Mouse (Mus musculus): ENCODE results near the gene Dgkz.
A peak's percentile ranks its signal among the peaks of the same experiment; 100 is the strongest.

Gene Dgkz

GRCm38 (mm10) chr2:91961901-91962761 lies 13.5 kb downstream of the Dgkz start:
- DNase-seq (ENCODE audit: low spot score in 2 of 2) = peak in 1 of 2 experiments; percentile 32

DNA sequence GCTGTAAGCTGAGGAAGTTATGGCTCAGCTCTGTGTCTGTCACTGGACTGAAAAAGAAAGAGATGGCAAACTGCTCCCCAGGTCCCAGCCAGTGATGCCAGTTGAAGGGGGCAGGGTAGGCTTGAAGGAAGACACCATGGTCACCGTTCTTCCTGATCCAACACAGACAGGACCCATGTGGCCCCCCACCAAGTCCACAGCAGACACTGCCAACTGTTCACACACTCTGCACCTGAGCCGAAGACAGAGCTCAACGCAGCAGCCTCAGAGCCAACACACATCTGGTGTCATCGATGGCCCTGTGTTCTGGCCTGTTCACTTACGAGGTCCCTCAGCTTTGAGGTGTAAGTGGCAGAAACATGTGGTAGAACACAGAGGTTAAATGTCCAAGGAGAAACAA lies 15.2 kb downstream of the Dgkz start:
- no peak for DNase-seq (ENCODE audit: low spot score in 2 of 2)

DNA sequence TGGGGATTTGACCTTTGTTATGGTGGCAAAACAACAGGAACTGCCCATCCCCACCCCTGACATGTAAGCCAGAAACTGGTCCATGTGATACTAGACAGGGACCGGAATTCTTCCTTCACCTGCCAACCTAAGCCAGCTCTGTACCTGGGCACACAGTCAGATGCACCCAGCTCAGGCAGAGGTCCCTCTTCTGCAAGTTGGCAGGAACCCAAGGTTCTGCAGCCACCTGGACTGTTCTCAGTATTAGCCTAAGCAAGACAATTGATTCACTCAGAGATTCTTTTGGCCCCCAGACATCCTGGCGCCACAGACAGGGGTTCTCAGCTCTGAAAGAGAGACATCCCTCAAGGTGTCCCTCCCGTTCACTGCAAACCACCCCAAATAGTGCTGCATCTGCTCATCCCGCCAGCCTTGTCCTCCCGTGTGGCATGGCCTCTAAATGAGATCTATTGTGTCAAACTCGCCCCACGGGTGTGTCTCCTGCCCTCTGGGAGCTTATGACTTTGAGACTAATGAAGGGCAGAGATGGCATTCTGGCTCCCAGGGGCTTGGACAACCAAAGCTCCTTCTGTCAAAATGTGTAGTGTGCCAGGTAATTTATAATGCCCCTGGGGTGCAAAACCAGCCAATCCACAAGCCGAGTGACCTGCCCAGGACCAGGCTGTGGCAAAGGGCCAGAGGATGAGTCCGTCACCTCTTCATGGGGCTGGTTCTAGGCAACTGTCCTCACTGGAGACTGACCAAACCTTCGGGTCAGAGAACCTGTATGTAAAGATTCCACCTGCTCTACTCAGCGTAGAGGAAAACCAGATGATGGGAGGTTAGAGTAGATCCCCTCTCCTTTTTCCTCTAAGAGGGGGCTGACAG lies 15.9 kb downstream of the Dgkz start:
- DNase-seq (ENCODE audit: low spot score in 2 of 2) = no peak

GRCm38 (mm10) chr2:91958701-91959457 lies 16.8 kb downstream of the Dgkz start:
- peak in 1 of 2 experiments; percentile 54 for DNase-seq (ENCODE audit: low spot score in 2 of 2)

DNA sequence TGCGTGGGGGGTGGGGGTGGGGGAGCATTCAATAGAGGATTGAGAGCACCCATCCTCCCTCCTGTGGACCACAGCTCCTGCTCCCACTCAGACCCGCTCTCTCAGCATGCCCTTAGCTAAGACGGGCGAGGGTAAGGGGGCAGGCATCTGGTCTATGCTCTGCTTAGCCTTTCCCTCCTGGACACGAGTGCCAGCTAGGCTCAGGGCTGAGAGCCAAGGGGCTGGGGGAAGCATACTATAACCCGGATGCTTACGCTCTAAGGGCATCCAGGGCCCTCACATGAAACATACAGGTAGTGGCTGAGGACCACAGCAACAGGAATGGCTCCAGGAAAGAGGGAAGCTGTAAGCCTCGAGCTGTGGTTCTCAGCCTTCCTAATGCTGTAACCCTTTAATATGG lies 17.6 kb downstream of the Dgkz start:
- no peak for DNase-seq (ENCODE audit: low spot score in 2 of 2)

DNA sequence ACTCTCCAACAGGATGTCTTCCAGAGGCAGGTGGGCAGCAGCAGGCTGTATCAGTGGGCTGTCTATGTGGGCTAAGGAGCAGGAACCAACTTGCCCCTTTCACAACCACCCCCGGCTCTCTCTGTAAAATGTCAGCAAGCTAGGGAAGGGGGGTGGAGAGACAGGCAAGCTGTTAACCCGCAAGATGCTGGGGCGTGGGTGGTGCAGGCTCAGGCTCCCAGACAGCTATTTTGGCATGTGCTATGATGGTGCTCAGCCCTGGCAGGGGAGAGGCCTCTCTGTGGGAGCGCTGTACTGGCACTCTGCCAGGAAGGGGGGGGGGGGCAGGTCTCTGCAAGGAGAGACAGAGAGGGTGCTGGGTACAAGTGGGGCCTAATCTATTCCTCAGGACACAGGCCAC lies 18.6 kb downstream of the Dgkz start:
- DNase-seq (ENCODE audit: low spot score in 2 of 2) = peak in 1 of 2 experiments; percentile 28

DNA sequence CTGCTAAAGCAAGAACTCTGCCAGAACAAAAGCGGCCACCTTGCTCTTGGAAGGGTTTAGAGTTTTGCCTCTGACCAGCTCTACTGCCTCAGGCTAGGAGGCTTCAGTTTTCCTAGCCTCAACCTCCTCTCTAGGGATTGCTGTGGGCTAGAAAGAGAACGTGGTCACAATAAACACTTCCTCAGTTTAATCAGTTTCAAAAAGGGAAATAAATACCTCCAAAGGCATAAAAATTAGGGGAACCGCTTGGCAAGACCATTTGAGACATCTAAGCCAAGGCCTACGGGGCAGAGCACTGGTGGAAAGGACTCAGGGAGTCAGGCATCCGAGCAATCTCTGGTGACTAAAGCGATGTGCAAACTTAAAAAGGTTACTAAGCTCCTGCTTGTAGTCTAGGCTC lies 19.8 kb downstream of the Dgkz start:
- DNase-seq (ENCODE audit: low spot score in 2 of 2) = no peak

DNA sequence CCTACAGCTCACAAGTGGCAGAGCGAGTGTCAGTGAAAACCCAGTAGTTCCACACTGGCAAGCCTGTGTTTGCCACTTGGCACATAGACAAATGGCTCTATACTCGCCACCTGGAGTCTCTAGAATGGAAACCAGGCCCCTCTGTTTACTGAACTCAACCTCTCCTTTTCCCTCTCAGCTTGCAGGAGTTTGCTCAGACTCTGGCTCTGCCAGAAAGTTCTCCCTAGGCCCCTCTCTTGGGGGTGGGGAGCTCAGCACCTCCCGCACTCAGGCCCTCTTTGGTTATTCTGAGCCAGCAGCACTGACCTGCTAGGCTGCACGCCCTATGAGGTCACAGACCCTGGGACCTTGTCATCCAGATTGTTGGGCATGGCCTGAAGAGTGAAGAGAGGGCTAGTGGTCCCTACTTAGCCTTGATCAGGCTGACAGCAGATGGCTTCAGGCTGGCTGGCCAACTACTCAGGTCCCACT lies 20.5 kb downstream of the Dgkz start:
- no peak for DNase-seq (ENCODE audit: low spot score in 2 of 2)

- DNase-seq (ENCODE audit: low spot score in 2 of 2) = no peak
Measured at GRCm38 (mm10) chr2:91953825-91954224, 21.8 kb downstream of the Dgkz start.

- peak; percentile 32 to 49 for DNase-seq (ENCODE audit: low spot score in 2 of 2)
Measured at GRCm38 (mm10) chr2:91950275-91951085, 25.2 kb downstream of the Dgkz start.

GRCm38 (mm10) chr2:91949411-91950274 lies 26.0 kb downstream of the Dgkz start:
- no peak for DNase-seq (ENCODE audit: low spot score in 2 of 2)

GRCm38 (mm10) chr2:91948792-91949241 lies 26.8 kb downstream of the Dgkz start:
- DNase-seq (ENCODE audit: low spot score in 2 of 2) = no peak

- no peak for DNase-seq (ENCODE audit: low spot score in 2 of 2)
Measured at GRCm38 (mm10) chr2:91948151-91948509, 27.5 kb downstream of the Dgkz start.

DNA sequence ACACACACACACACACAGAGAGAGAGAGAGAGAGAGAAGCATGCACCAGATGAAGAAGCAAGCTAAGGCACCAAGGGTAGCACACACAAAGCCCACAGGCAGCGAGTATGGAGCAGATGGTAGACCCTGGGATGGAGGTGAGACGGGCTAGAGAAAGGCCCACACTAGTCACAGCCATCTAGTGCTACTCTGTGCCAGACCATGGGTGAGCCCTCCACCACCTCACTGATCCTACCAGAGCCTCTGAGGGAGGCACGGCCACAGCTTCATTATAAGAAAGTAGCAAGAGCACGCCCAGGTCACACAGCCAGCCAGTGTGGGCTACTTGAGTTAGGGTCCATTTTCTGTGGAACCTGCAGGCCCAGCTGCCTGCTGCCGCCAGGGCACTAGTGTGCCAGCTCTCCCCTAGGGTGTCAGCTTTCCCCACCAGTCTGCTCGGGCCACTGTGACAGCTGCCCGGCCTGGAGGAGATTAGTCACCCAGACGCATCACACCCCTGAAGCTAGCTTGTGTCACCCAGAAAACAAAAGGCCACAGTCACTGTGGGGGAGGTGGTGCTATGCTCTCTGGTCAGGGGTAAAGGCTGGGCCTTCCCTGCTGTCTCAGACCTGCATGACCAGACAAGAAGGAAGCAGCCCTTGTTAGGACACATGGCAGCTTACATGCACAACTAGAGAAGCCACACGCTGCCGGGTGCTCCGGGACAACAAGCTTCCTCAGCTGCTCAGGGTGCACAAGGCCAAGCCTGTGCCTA lies 28.1 kb downstream of the Dgkz start:
- peak; percentile 82 to 92 for DNase-seq (ENCODE audit: low spot score in 2 of 2)

DNA sequence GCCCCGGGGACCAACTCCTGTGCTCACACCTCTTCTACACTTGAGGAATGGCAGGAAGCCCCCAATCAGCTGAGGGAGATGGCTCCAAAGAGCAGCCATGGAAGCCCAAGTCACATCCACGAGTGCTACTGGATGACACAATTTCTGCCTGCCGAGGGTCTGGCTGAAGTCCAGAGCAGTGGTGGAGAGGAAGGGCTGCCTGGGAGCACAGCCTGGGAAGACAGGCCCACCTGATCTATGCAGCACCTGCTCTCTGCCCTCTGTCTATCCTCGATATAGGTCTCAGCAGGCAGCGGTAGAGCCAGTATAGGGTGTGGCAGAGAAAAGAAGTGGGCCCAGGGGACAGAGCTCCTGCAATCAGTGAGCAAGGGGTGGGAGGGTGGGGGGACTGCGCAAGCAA lies 28.8 kb downstream of the Dgkz start:
- DNase-seq (ENCODE audit: low spot score in 2 of 2) = no peak

- DNase-seq (ENCODE audit: low spot score in 2 of 2) = no peak
Measured at GRCm38 (mm10) chr2:91945483-91945882, 30.2 kb downstream of the Dgkz start, which contains the start of gene Gm9821. Gene Gm9821, plus strand, starts transcription at chr2:91945703.

DNA sequence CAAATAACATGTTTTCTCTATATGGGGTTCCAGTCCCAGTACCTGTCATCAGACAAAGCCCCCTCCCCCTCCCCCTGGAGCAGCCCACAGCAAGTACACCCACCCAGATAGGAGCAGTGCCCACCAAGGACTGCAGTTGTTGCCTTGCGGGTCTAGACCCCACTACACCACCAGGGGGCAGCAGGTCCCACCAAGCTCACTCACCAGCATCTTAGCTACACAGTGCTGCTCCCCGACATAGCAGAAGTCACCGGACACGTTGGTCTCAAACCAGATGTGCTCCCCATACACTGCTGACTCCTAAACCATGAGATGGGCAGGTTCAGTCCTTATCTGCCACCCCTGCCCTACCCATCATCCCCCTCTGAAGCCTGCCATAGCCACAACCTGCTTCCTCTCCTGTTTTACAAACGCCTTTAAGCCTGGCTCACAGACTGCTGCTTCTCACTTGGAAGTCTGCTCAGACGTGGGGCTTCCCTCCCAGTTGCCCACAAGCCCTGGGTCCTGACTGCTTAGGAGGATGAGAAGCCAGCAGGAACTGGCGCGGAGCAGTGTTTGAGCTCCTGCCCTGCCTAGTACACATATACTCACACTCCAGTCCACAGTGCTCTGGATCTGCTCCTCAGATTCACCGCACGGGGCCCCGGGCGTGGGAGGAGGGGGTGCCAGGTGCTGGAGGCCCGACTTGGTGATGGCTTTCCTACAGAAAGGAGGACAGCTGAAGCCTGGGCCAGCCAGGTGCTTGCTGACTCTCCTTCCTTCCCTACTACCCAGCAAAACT lies 31.3 kb downstream of the Dgkz start:
- DNase-seq (ENCODE audit: low spot score in 2 of 2) = peak; percentile 74 to 80

GRCm38 (mm10) chr2:91942356-91942755 lies 33.3 kb downstream of the Dgkz start:
- no peak for DNase-seq (ENCODE audit: low spot score in 2 of 2)

Measured in natural killer cell, adult 2 months (primary cell).